Mouse (Mus musculus): Measurements from ENCODE around the gene Pdlim5.

The Pdlim5 gene

GRCm38 (mm10) chr3:142311075-142311474 lies 84.4 kb downstream of the Pdlim5 start:
- ChIA-PET POLR2A (interaction anchor here in 1 of 4 experiments (0.6 to 0.8 kb wide), 4 partner anchors 10 to 83 kb away, joined by 3 to 4 read pairs (median 3); no protein-coding TSS in a partner anchor), CTCF (interaction anchor here in 1 of 4 experiments (1.4 kb wide), 1 partner anchor 16 kb away, joined by 3 read pairs; no protein-coding TSS in a partner anchor)

GRCm38 (mm10) chr3:142310446-142310845 lies 85.0 kb downstream of the Pdlim5 start:
- ChIA-PET POLR2A (no interaction called here), CTCF (interaction anchor here in 1 of 4 experiments (1.4 kb wide), 1 partner anchor 15 kb away, joined by 3 read pairs; no protein-coding TSS in a partner anchor)

DNA sequence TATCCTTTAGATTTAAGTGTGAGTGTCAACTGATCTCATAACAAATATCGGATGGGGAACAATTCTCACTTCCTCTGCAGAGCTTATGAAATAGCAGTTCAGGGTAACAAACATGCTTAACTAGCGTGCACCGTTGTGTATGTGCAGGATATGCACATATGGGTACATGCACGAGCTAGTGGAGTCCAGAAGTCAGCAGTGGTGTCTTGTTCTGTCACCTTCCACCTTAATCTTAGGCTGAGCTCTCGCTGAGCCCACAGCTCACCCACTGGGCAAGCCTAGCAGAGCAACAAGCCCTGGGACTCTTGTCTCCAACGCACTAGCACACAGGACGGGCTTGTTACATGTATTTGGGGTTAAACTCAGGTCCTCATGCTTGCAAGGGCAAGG lies 100.2 kb downstream of the Pdlim5 start:
- ChIA-PET POLR2A (no interaction called here), CTCF (interaction anchor here (0.6 to 1.9 kb wide), 22 partner anchors 8 to 946 kb away, joined by 3 to 39 read pairs (median 4); no protein-coding TSS in a partner anchor)

- ChIA-PET CTCF (interaction anchor here (0.6 to 1.9 kb wide), 22 partner anchors 8 to 946 kb away, joined by 3 to 39 read pairs (median 4); no protein-coding TSS in a partner anchor), POLR2A (no interaction called here)
Observed at GRCm38 (mm10) chr3:142294616-142295286, 100.7 kb downstream of the Pdlim5 start.

DNA sequence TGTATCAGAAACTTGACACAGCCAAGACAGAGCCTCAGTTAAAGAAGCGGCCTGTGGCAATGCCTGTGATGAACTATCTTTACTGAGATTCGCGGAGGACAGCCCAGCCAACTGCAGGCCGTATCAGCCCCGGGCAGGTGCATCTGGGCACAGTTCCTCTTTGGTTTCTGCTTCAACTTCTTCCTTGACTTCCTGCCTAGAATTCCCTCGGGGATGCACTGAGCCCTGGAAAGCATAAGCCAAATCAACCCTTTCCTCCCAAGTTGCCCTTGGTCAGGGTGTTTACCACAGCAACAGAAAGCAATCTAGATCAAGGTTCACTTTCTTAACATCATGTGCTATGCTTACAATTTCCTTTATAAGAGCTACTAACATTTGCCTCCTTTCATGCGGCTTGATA lies 101.9 kb downstream of the Pdlim5 start:
- POLR2A ChIA-PET: no interaction called here
- CTCF ChIA-PET: interaction anchor here in 1 of 4 experiments (1.0 kb wide), 1 partner anchor 181 kb away, joined by 3 read pairs; no protein-coding TSS in a partner anchor

DNA sequence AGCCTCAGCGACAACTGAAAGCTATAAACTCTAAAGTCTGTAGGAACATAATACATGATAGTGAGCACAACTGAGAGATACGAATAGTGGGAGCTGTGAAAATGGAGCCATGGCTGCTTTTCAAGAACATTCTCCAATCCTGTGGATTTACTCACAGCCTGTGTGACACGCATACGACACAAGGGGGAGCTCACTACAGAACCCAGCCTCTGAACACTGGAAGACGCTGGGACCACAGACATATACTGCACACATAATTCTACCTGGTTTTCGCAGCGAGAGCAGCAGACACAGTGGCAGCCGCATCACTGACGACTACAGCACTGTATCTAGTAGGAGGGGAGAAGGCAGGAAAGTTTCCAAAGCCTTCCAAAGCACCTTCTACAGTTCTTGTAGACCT lies 112.8 kb downstream of the Pdlim5 start:
- POLR2A ChIA-PET: interaction anchor here in 1 of 4 experiments (0.7 kb wide), 1 partner anchor 87 kb away, joined by 6 read pairs; no protein-coding TSS in a partner anchor
- CTCF ChIA-PET: interaction anchor here (0.5 to 3.6 kb wide), 15 partner anchors 12 to 466 kb away, joined by 3 to 21 read pairs (median 4); no protein-coding TSS in a partner anchor

GRCm38 (mm10) chr3:142281656-142282055 lies 113.8 kb downstream of the Pdlim5 start:
- ChIA-PET POLR2A (no interaction called here), CTCF (interaction anchor here (0.6 to 3.6 kb wide), 6 partner anchors 161 to 194 kb away, joined by 3 to 21 read pairs (median 6); no protein-coding TSS in a partner anchor)

- CTCF ChIA-PET: interaction anchor here in 2 of 4 experiments (0.6 to 3.6 kb wide), 2 partner anchors 193 to 195 kb away, joined by 3 to 21 read pairs; no protein-coding TSS in a partner anchor
- POLR2A ChIA-PET: no interaction called here
Observed at GRCm38 (mm10) chr3:142281093-142281445, 114.4 kb downstream of the Pdlim5 start.

- CTCF ChIA-PET: interaction anchor here in 1 of 4 experiments (3.6 kb wide), 1 partner anchor 195 kb away, joined by 21 read pairs; no protein-coding TSS in a partner anchor
- POLR2A ChIA-PET: no interaction called here
Observed at GRCm38 (mm10) chr3:142280366-142281092, 115.0 kb downstream of the Pdlim5 start.

DNA sequence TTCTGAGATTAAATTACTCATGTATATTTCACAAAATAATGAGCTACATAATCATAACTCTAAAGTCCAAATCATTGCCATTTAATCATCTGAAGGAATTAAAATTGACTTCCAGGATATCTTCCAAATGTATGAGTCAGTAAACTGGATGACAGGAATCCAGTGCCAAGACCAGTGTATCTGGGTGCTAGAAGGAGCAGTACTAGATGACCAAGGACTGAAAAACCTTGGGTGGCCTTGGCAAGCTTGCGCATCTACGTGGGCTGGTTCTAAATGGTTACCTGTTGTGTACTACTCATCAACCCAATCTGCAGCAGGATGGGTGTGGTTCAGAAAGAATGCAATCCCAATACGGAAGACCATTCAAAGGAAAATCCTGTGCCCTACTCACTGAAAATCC lies 116.5 kb downstream of the Pdlim5 start:
- POLR2A ChIA-PET: no interaction called here
- CTCF ChIA-PET: interaction anchor here in 2 of 4 experiments (0.7 to 1.2 kb wide), 2 partner anchors 16 to 164 kb away, joined by 3 to 5 read pairs; no protein-coding TSS in a partner anchor

- ChIA-PET POLR2A (no interaction called here), CTCF (interaction anchor here in 1 of 4 experiments (0.9 kb wide), 1 partner anchor 107 kb away, joined by 4 read pairs; the partner anchor contains the start of gene Bmpr1b)
Observed at GRCm38 (mm10) chr3:142276506-142276905, 119.0 kb downstream of the Pdlim5 start.

DNA sequence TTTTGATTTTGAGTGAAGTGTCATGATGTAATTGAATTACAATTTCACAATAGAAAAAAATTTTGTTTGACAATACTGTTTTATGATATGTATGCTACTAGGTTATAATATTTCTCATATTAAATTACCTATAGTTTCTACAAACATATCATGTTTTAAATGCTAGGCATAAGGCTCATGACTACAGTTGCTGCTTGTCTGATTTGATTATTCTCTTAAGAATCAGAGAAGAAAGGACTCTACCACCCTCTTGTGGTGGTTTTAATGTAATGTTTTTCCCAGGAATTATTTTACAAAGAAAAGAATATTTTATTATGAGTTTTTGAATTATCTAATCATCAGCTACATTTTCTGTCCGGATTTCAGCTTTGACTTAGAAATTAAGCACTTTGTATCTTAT lies 120.5 kb downstream of the Pdlim5 start:
- CTCF ChIA-PET: no interaction called here
- POLR2A ChIA-PET: no interaction called here

- ChIA-PET POLR2A (no interaction called here), CTCF (no interaction called here)
Observed at GRCm38 (mm10) chr3:142274451-142274850, 121.0 kb downstream of the Pdlim5 start.

DNA sequence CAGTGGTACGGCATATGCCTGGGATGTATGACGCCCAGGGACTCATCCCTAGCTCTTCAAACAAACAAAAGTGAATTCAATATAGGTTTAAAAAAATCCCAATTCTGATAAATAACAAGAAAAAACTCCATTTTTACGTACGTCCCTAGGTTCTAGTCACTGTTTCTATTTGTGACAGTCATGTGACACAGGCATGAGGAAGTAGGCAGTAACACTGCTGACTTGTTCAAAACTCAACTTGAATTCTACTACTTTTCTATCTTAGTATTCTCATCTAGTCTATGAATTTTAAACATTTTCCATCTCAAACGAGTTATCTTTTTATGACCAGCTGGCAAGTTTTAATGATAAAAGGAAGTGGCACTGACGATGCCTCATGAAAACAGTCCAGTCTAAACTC lies 122.2 kb downstream of the Pdlim5 start:
- CTCF ChIA-PET: no interaction called here
- POLR2A ChIA-PET: interaction anchor here in 1 of 4 experiments (1.1 kb wide), 1 partner anchor 176 kb away, joined by 3 read pairs; no protein-coding TSS in a partner anchor

- CTCF ChIA-PET: no interaction called here
- POLR2A ChIA-PET: no interaction called here
Observed at GRCm38 (mm10) chr3:142256371-142256770, 139.1 kb downstream of the Pdlim5 start.

DNA sequence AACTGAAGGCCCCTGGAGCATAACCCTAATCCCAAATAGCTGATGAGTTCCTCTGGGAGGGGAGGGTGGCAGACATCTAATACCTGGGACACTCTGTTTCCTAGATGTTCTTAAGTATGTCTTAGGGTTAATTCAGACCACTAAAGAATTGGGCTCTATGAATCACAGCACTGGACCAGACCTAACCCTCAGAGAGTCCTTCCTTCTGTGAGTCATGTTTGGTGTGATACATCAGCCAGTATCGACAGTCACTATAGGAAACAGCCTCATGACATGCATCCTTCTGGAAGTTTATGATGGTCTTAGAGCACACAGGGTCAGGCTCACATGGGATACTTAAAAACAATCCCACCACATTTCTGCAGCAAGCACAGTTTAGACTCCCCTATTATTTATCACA lies 143.4 kb downstream of the Pdlim5 start:
- POLR2A ChIA-PET: interaction anchor here in 1 of 4 experiments (0.5 kb wide), 1 partner anchor 582 kb away, joined by 3 read pairs; no protein-coding TSS in a partner anchor
- CTCF ChIA-PET: interaction anchor here in 1 of 4 experiments (0.7 kb wide), 1 partner anchor 44 kb away, joined by 4 read pairs; no protein-coding TSS in a partner anchor

DNA sequence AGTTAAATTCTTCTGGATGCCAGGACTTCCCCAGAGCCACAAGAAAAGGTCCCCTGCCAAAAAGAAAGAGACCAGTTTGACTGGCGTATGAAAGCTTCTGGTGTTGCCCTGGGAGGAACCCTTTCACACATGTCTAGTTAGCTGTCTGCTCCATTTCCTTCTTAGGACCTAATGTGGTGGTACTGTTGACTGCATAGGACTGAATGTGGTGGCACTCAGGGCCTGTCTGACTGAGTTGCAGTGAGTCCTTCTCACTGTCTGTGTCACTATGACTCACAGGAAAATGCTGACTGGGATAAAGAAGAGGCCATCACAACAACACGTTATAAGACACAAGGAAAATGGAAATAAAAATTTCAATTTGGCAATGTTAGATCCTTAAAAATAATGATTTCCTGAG lies 146.0 kb downstream of the Pdlim5 start:
- CTCF ChIA-PET: no interaction called here
- POLR2A ChIA-PET: no interaction called here

GRCm38 (mm10) chr3:142243263-142243662 lies 152.2 kb downstream of the Pdlim5 start:
- ChIA-PET POLR2A (no interaction called here), CTCF (interaction anchor here in 1 of 4 experiments (1.0 kb wide), 1 partner anchor 232 kb away, joined by 3 read pairs; no protein-coding TSS in a partner anchor)

DNA sequence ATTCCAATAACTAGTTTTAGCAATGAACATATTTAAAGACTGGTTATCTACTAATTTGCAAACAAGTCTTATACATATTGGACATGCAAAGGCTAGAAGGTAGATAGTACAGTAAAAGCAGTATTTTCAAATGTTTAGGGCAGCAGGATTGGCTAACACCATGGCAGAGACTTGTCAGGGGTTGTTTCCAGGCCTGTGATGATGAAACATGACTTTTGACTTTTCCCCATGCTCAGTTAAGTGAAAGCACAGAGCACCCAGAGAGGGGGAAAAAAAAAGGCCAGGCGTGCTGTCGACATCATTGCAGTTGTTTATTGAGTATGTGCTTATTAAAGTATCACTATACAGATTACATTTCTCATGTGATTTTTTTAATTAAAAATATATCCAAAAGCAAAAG lies 156.2 kb downstream of the Pdlim5 start:
- ChIA-PET POLR2A (interaction anchor here in 1 of 4 experiments (1.2 kb wide), 1 partner anchor 11 kb away, joined by 3 read pairs; no protein-coding TSS in a partner anchor), CTCF (no interaction called here)

All from embryonic stem cell, embryonic (primary cell).